Mouse (Mus musculus) central nervous system, embryonic 14 days (tissue): ENCODE data around the gene Cpne9. TPM values are rescaled to one million over a fixed set of nuclear protein-coding genes. Genes with fewer than 3 reads are reported as not detected.

Experiments
- polyA plus RNA-seq: library from polyadenylated mRNA; depleted of rRNA; stranded (reverse); fragments of >200 nt; gene quantifications from 2 replicates; pipeline ENCODE4 v1.2.3, GENCODE M21; 2012; rRNA removed

Cpne9 gene
- 1.7 and 2.3 TPM in 2 replicates for polyA plus RNA-seq

DNA sequence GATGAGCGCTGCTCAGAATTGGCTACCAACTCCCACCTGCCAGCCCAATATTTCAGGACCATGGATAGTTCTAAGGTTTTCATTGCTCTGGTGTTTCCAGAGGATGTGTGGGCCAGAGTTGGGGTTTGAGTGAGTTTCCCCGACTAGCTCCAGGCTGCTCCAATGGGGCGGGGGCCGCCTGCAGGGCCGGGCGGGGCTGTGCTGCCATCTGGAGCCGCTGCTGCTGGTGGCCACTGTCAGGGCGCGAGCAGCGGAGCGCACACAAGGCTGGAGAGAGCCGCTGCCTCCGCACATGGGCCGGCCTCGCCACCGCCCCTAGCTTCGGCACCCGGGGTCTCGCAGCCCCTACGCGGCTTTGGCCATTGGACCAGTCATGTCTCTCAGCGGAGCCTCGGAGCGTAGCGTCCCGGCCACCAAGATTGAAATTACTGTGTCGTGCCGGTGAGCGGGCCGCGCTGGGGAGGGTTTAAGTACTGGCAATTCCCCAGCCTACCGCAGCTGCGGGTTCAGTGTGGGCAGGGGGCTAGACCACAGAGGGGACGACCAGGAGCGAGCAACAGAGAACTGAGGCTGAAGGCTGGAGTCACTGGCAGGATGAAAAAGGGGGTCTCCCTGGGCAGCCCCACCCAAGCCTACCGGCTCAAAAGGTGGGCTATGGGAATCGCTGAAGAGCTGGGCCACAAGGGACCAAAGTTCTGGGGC, at the start of gene Cpne9:
TSS of gene Cpne9 (plus strand) at position 207 of the 702 bp plus-strand sequence.

DNA sequence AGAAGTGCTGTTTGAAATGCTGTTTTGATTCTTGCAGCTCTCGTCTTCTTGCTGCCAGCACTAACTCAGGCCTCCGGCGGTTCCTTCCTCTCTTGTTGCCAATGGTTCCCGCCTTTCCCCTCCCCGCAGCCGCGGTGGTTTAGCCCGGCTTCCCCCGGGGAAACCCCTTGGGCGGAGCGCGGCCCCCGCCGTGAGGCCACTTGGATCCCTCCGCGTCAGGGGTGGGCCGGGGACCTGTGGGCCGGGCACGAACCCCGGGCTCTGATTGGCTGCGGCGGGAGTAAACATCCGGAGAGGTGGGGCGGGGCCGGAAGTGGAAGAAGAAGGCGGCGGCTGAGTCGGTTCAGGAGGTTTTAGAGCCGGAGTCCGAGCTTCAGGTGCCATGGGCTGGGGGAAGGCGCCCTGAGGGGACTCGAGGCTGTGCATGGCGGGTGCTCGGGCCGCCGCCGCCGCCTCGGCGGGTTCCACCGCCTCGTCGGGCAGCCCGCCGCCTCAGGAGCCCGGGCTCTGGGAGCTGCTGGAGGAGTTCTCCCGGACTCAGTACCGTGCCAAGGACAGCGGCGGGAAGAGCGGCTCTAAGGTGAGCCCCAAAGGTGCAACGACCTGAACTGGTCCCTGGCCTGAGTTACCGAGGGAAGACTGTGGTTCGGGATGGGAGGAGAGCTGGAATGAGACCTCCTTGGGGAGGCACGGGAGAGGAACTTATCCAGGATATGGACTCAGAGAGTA, 44.4 kb upstream of the Cpne9 start, which contains the start of gene Mtmr14:
TSS of gene Mtmr14 (plus strand) at position 302 of the 729 bp plus-strand sequence.

DNA sequence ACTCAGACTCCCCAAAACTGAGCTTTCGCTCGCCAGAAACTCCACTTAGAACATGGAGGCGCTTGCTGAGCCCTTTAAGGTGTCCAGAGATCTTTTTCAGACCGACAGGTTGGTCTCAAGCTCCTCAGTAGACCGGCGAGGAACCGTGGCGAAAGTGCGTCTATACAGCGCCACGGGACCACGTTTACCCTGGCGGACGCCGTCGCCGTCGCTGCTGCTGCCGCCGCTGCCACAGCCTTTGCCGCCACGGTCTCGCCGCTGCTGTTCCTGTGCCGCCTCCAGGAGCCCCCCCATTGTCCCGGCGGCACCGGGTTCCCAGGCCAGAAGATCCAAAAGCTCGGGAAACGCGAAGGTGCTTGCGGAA, 24.9 kb downstream of the Cpne9 start, which contains the start of gene Brpf1:
TSS of gene Brpf1 (plus strand) at position 152 of the 364 bp plus-strand sequence.

DNA sequence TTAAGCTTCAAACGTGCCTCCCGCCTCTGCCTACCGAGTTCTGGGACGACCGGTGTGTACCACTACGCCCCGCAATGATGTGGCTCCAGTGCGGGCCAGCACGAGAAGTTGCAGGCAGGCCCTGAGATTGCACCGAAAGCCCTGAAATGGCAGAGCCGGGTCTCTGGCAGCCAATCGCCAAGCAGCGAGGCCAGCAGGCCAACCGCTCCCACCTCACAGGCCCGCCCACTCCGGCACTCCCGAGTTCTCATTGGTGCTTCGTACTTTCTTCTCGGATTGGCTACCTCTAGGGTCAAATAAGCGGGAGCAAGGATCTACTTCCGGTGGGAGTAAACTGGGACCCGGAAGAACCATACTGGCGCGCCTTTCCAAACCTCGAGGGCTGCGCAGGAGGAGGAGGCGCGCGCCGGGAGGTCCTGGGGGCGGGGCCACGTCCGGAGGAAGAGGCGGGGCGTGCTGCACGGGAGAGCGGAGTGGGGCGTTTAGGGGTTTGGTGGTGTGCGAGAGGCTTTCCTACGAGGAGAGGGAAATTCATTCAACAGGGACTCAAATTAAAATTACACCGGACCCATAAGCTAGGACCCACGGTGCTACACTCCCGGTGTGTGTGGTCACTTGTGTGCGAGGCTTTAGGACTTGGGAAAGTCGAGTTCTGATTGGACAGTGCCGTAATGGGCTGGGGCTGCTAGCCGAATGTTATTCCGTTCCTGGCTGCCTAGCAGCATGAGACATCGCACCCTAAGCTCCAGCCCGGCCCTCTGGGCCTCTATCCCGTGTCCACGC, 44.6 kb downstream of the Cpne9 start, which contains the start of gene Ogg1:
TSS of gene Ogg1 (plus strand) at position 440 of the 783 bp plus-strand sequence.

DNA sequence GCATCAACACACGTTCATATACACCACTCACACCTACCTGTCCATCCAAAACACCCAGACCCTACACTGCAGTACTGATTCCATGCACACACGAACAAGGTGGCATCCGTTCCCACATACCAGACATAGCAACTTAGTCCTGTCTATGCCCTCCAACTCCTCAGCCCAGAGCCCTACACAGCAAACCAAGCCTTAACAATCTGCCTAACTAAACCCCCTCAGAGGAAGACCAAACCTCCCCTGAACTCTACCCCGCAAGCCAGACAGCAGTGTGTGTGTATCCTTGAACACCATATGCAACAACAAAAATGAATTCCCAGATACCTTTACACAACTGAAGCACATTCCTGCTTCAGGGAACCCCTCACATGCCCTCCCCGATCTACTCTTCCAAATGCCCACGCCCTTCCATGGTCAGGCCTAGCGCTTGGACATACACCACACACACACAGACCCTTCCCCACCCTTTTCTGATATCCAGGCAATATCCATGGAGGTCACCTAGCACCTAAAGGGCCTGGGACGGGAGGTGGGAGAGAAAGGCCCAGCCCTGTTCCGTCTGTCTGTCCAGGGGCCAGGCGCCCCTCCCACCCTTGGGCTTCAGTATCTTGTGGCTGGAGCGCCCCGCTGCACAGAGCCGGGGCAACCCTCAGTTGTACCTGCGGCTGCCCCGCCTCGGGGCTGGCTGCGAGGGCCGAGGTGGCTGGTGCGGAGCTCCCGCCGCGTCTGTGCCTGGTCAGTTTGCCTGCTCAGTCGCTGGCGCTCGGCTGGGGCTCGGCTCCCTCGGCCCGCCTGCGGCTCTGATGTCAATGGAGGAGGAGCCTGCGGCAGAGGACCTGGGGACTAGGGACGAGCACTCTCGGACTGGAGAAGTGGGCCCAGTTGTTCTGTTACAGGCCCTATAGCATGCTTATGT, 61.3 kb downstream of the Cpne9 start, which contains the start of gene Camk1:
TSS of gene Camk1 (minus strand) at position 808 of the 916 bp plus-strand sequence.

Other genes with a start within 250 kb of the Cpne9 start
- gene Thumpd3, start 236.1 kb upstream of the Cpne9 start, polyA plus RNA-seq: 32.9 and 34.8 TPM in 2 replicates
- 60.5 and 63.7 TPM in 2 replicates for gene Setd5, start 204.9 kb upstream of the Cpne9 start, polyA plus RNA-seq
- 53.8 and 59.2 TPM in 2 replicates for gene Lhfpl4, start 86.9 kb upstream of the Cpne9 start, polyA plus RNA-seq
- 36.5 and 39.7 TPM in 2 replicates for gene Mtmr14, start 44.5 kb upstream of the Cpne9 start, polyA plus RNA-seq
- 38.1 and 40.8 TPM in 2 replicates for gene Brpf1, start 24.8 kb downstream of the Cpne9 start, polyA plus RNA-seq
- gene Ogg1, start 44.7 kb downstream of the Cpne9 start, polyA plus RNA-seq: 20.0 and 20.4 TPM in 2 replicates
- gene Camk1, start 61.7 kb downstream of the Cpne9 start, polyA plus RNA-seq: 61.3 and 74.0 TPM in 2 replicates
- 60.1 and 63.2 TPM in 2 replicates for gene Tada3, start 95.6 kb downstream of the Cpne9 start, polyA plus RNA-seq
- 101 and 116 TPM in 2 replicates for gene Arpc4, start 95.8 kb downstream of the Cpne9 start, polyA plus RNA-seq
- gene Ttll3, start 107.0 kb downstream of the Cpne9 start, polyA plus RNA-seq: 25.0 and 29.2 TPM in 2 replicates
- 33.6 and 35.6 TPM in 2 replicates for gene Rpusd3, start 137.0 kb downstream of the Cpne9 start, polyA plus RNA-seq
- 0.04 and 0.06 TPM in 2 replicates for gene Cidec, start 153.5 kb downstream of the Cpne9 start, polyA plus RNA-seq
- gene Jagn1, start 160.3 kb downstream of the Cpne9 start, polyA plus RNA-seq: 59.4 and 62.8 TPM in 2 replicates
- 0.07 and 1.1 TPM in 2 replicates for gene Il17re, start 176.2 kb downstream of the Cpne9 start, polyA plus RNA-seq
- 3.1 and 5.9 TPM in 2 replicates for gene Il17rc, start 189.1 kb downstream of the Cpne9 start, polyA plus RNA-seq
- 38.9 and 41.5 TPM in 2 replicates for gene Creld1, start 201.0 kb downstream of the Cpne9 start, polyA plus RNA-seq
- 5.6 and 6.7 TPM in 2 replicates for gene Prrt3, start 219.6 kb downstream of the Cpne9 start, polyA plus RNA-seq
- 56.0 and 56.9 TPM in 2 replicates for gene Emc3, start 249.3 kb downstream of the Cpne9 start, polyA plus RNA-seq
- gene Fancd2, start 249.4 kb downstream of the Cpne9 start, polyA plus RNA-seq: 7.6 and 10.1 TPM in 2 replicates